Mouse (Mus musculus) intestine, embryonic 15.5 days (tissue): ENCODE measurements around the gene St6galnac3. TPM values are rescaled to one million over a fixed set of nuclear protein-coding genes. Genes with fewer than 3 reads are reported as not detected.

Experiments used
- ATAC-seq: fragments of 200-750 bp; cut with Nextera tagmentation; 2 replicates; pipeline ENCODE4 v1.8.0; 2017; ENCODE audit warnings: moderate TSS enrichment, moderate library complexity
- H3K27ac ChIP-seq: fragments of 300-500 bp; sonication (generic); 2 replicates; pipeline ENCODE4 v1.5.1; 2015; ENCODE audit warnings: mild to moderate bottlenecking, inconsistent platforms
- H3K27me3 ChIP-seq: fragments of 300-500 bp; sonication (generic); replicated peaks from 2 replicates; pipeline ENCODE4 v1.6.1; 2015; ENCODE audit warnings: inconsistent platforms
- H3K36me3 ChIP-seq: fragments of 300-500 bp; sonication (generic); 2 replicates; pipeline ENCODE4 v1.6.1; 2015; ENCODE audit warnings: inconsistent platforms
- H3K4me1 ChIP-seq: fragments of 300-500 bp; sonication (generic); replicated peaks from 2 replicates; pipeline ENCODE4 v1.6.1; 2015; ENCODE audit warnings: inconsistent platforms
- H3K4me2 ChIP-seq: fragments of 300-500 bp; sonication (generic); replicated peaks from 2 replicates; pipeline ENCODE4 v1.6.1; 2015; ENCODE audit warnings: mild to moderate bottlenecking, inconsistent platforms
- H3K4me3 ChIP-seq: fragments of 300-500 bp; sonication (generic); replicated peaks from 2 replicates; pipeline ENCODE4 v1.5.1; 2015; ENCODE audit warnings: inconsistent platforms
- H3K9ac ChIP-seq: fragments of 300-500 bp; sonication (generic); 2 replicates; pipeline ENCODE4 v1.6.1; 2015; ENCODE audit warnings: inconsistent platforms
- H3K9me3 ChIP-seq: fragments of 300-500 bp; sonication (generic); 2 replicates; pipeline ENCODE4 v1.6.1; 2016; ENCODE audit warnings: inconsistent platforms
- WGBS: fragments of 180-500 bp; shearing (Covaris S2); methylation state at CpG from one replicate; pipeline ENCODE4 v1.1.7; 2015; 5-methylcytosine and 5-hydroxymethylcytosine counted together
- polyA plus RNA-seq: library from polyadenylated mRNA; unstranded; fragments of >200 nt; fragmentation: Nextera tagmentation; extraction: Ambion mirVana; gene quantifications from 2 replicates; pipeline ENCODE4 v1.2.1, GENCODE M21; 2015

St6galnac3 gene
- polyA plus RNA-seq, 1 experiment from 2014 or later: 34.5 TPM

- 44% methylated on average over 9 of the region's 9 CpGs for WGBS
- H3K4me3 ChIP-seq: no peak overlapping the region
Measured at GRCm38 (mm10) chr3:153250598-153251257, 474.2 kb downstream of the St6galnac3 start.

DNA sequence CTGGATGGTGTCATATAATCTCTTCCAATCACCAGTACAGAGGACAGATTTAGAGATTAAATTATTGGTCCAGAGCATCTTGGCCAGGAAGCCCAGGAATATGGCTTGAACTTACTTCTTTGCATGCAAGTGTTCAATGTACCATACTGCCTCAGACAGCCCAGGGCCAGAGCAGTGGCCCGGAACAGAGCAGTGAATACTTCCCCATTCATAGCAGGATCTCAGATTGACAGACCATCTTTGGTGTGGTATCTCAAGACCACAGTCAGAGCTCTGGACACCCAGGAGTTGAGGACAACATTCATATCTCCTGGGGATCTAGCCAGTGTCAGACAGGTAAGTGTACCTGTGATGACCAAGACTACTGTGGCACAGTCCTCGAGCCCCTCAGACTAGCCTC lies 476.1 kb downstream of the St6galnac3 start:
- Histone ChIP-seq H3K36me3 (no peaks in the 10 kb centered on the region), H3K9me3 (no peaks in the 10 kb centered on the region), H3K27me3 (no peaks in the 10 kb centered on the region), H3K9ac (no peak overlapping the region), H3K4me1 (no peaks in the 10 kb centered on the region), H3K4me3 (no peak overlapping the region), H3K27ac (no peak overlapping the region), H3K4me2 (no peak overlapping the region)
- 94% methylated on average over 2 of the region's 2 CpGs for WGBS
- no peak for ATAC-seq

More at GRCm38 (mm10) chr3:153250598-153251257, 474.2 kb downstream of the St6galnac3 start:
- H3K9ac ChIP-seq: no peak overlapping the region
- H3K27ac ChIP-seq: no peak overlapping the region
- H3K27me3 ChIP-seq: no peaks in the 10 kb centered on the region
- no peaks in the 10 kb centered on the region for H3K4me1 ChIP-seq
- no peaks in the 10 kb centered on the region for H3K9me3 ChIP-seq
- no peaks in the 10 kb centered on the region for H3K36me3 ChIP-seq
- no peak overlapping the region for H3K4me2 ChIP-seq
- peak; percentile 83; the same call in 1 of the 2 replicates for ATAC-seq

GRCm38 (mm10) chr3:153248029-153248428 lies 476.9 kb downstream of the St6galnac3 start:
- Histone ChIP-seq H3K4me3 (no peak overlapping the region), H3K36me3 (no peaks in the 10 kb centered on the region), H3K4me2 (no peak overlapping the region), H3K9me3 (no peaks in the 10 kb centered on the region), H3K9ac (no peak overlapping the region), H3K4me1 (no peaks in the 10 kb centered on the region), H3K27ac (no peak overlapping the region), H3K27me3 (no peaks in the 10 kb centered on the region)
- no peak for ATAC-seq
- WGBS: 47% methylated on average over 4 of the region's 4 CpGs

DNA sequence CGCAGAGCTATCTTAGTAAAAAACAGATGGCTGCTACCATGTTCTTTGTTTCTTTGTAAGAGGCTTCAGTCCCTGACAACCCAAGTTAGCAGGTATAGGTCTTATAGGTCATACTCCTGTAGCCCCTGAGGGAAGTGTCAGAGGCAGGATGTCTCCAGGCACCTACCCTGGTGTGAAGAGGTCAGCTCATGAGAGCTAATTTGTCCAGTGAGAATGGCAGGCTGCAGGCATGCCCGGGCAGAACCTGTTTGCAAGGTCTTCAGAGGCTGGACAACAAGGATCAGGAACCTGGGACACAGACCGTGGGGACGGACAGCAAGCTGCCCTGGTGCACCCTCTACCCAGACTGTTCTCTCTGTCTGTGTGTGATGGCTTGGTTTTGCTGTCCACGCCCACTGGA lies 482.4 kb downstream of the St6galnac3 start:
- Histone ChIP-seq H3K36me3 (no peaks in the 10 kb centered on the region), H3K27me3 (no peaks in the 10 kb centered on the region), H3K9ac (no peak overlapping the region), H3K27ac (no peak overlapping the region), H3K9me3 (no peaks in the 10 kb centered on the region), H3K4me2 (no peak overlapping the region), H3K4me3 (no peak overlapping the region), H3K4me1 (no peaks in the 10 kb centered on the region)
- WGBS: 60% methylated on average over 5 of the region's 5 CpGs
- ATAC-seq: no peak

GRCm38 (mm10) chr3:153241134-153241533 lies 483.8 kb downstream of the St6galnac3 start:
- Histone ChIP-seq H3K4me1 (no peaks in the 10 kb centered on the region), H3K27me3 (no peaks in the 10 kb centered on the region), H3K27ac (no peak overlapping the region), H3K36me3 (no peaks in the 10 kb centered on the region), H3K9ac (no peak overlapping the region), H3K9me3 (no peaks in the 10 kb centered on the region), H3K4me3 (no peak overlapping the region), H3K4me2 (no peak overlapping the region)
- 81% methylated on average over 4 of the region's 4 CpGs for WGBS
- no peak for ATAC-seq

DNA sequence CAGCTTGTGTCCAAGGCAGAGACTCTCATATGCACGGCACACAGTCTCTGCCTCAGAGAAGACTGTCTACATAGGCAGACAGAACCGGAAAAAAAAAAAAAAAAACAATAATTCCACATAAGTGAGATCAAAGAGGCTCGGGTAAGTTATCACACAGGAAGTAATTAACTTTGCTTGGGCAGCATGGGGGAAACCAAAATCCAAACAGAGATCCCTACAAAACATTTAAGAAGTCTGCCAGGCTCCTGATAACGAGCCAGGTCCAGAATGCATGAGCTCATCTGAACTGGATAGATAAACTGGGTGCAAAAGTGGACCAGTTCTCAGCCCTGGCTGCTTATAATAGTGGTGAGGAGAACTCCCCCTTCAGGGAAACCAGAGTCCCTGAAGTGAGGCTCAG lies 484.6 kb downstream of the St6galnac3 start:
- 26% methylated on average over 4 of the region's 4 CpGs for WGBS
- Histone ChIP-seq H3K4me1 (no peaks in the 10 kb centered on the region), H3K27ac (no peak overlapping the region), H3K27me3 (no peaks in the 10 kb centered on the region), H3K36me3 (no peaks in the 10 kb centered on the region), H3K4me2 (no peak overlapping the region), H3K4me3 (no peak overlapping the region), H3K9me3 (no peaks in the 10 kb centered on the region), H3K9ac (no peak overlapping the region)
- no peak for ATAC-seq

DNA sequence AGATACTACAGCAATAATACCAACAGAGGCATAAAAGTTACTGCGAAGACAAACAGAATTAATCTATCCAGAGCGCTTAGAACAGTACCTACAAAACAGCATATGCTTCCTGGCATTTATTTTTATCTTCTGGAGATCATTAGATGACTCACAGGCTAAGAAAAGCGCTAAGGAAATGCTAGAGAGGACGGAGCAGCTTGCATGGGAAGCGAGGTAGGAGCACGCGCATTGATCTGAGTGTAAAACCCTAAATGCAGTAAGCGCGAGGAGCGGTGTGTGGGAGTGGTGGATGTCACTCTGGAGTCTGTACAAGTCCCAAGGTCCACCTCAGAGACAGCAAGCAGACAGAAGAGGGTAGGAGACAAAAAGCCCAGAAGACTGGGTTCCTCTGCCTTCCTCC lies 486.6 kb downstream of the St6galnac3 start:
- H3K4me2 ChIP-seq: no peak overlapping the region
- H3K4me1 ChIP-seq: no peaks in the 10 kb centered on the region
- no peaks in the 10 kb centered on the region for H3K27me3 ChIP-seq
- H3K9ac ChIP-seq: no peak overlapping the region
- 79% methylated on average over 10 of the region's 10 CpGs for WGBS
- no peak overlapping the region for H3K27ac ChIP-seq
- H3K4me3 ChIP-seq: no peak overlapping the region
- H3K36me3 ChIP-seq: no peaks in the 10 kb centered on the region
- no peaks in the 10 kb centered on the region for H3K9me3 ChIP-seq
- ATAC-seq: peak; percentile 62

- 93% methylated on average over 9 of the region's 9 CpGs for WGBS
- H3K9me3 ChIP-seq: no peaks in the 10 kb centered on the region
- H3K36me3 ChIP-seq: no peaks in the 10 kb centered on the region
- no peak overlapping the region for H3K4me3 ChIP-seq
- H3K27ac ChIP-seq: no peak overlapping the region
- no peak overlapping the region for H3K4me2 ChIP-seq
- no peaks in the 10 kb centered on the region for H3K27me3 ChIP-seq
- no peaks in the 10 kb centered on the region for H3K4me1 ChIP-seq
- H3K9ac ChIP-seq: no peak overlapping the region
- no peak for ATAC-seq
Measured at GRCm38 (mm10) chr3:153236262-153236661, 488.7 kb downstream of the St6galnac3 start.

- ATAC-seq: peak; percentile 95
- Histone ChIP-seq H3K36me3 (no peaks in the 10 kb centered on the region), H3K27me3 (no peaks in the 10 kb centered on the region), H3K4me1 (0 out of 2 replicates have a peak, but pooled peaks cover 4% of the 10 kb centered on the region), H3K9me3 (no peaks in the 10 kb centered on the region), H3K4me3 (no peak overlapping the region), H3K27ac (0 out of 2 replicates have a peak overlapping the region, but pooled peaks have one; percentile 6), H3K9ac (no peak overlapping the region), H3K4me2 (peak overlapping the region; percentile 7; the same call in 1 of the 2 replicates)
- WGBS: 53% methylated on average over 10 of the region's 10 CpGs
Measured at GRCm38 (mm10) chr3:153222611-153223402, 502.2 kb downstream of the St6galnac3 start.

- H3K9me3 ChIP-seq: 0 out of 2 replicates have a peak, but pooled peaks cover 3% of the 10 kb centered on the region
- no peak overlapping the region for H3K4me2 ChIP-seq
- 92% methylated on average over 2 of the region's 2 CpGs for WGBS
- H3K9ac ChIP-seq: no peak overlapping the region
- no peak overlapping the region for H3K27ac ChIP-seq
- no peaks in the 10 kb centered on the region for H3K27me3 ChIP-seq
- no peaks in the 10 kb centered on the region for H3K36me3 ChIP-seq
- no peak for ATAC-seq
- no peak overlapping the region for H3K4me3 ChIP-seq
- 0 out of 2 replicates have a peak, but pooled peaks cover 4% of the 10 kb centered on the region for H3K4me1 ChIP-seq
Measured at GRCm38 (mm10) chr3:153219391-153219790, 505.6 kb downstream of the St6galnac3 start.

GRCm38 (mm10) chr3:153208186-153208585 lies 516.8 kb downstream of the St6galnac3 start:
- Histone ChIP-seq H3K4me2 (no peak overlapping the region), H3K9ac (no peak overlapping the region), H3K4me1 (no peaks in the 10 kb centered on the region), H3K4me3 (no peak overlapping the region), H3K36me3 (no peaks in the 10 kb centered on the region), H3K27ac (no peak overlapping the region), H3K9me3 (no peaks in the 10 kb centered on the region), H3K27me3 (no peaks in the 10 kb centered on the region)
- WGBS: 75% methylated on average over 2 of the region's 2 CpGs
- no peak for ATAC-seq

GRCm38 (mm10) chr3:153204046-153204445 lies 520.9 kb downstream of the St6galnac3 start:
- Histone ChIP-seq H3K9me3 (no peaks in the 10 kb centered on the region), H3K4me1 (no peaks in the 10 kb centered on the region), H3K9ac (no peak overlapping the region), H3K4me2 (no peak overlapping the region), H3K36me3 (no peaks in the 10 kb centered on the region), H3K27me3 (no peaks in the 10 kb centered on the region), H3K4me3 (no peak overlapping the region), H3K27ac (no peak overlapping the region)
- no peak for ATAC-seq
- 96% methylated on average over 5 of the region's 5 CpGs for WGBS
